Mouse (Mus musculus) midbrain, embryonic 11.5 days (tissue): ENCODE results near the gene Spop. TPM values are rescaled to one million over a fixed set of nuclear protein-coding genes. Genes with fewer than 3 reads are reported as not detected.
"Not testable (repeated sequence)": the region's sequence is repeated elsewhere in the genome, so short reads cannot be mapped to it uniquely, and the experiment has no call there.

Experiments
- ATAC-seq: fragments of 200-750 bp; cut with Nextera tagmentation; 2 replicates; pipeline ENCODE4 v1.8.0; 2017; ENCODE audit warnings: moderate TSS enrichment, moderate library complexity; ENCODE audit not compliant: low FRiP score
- DNase-seq: peaks from one replicate; pipeline ENCODE4 v3.0.0; 2015; ENCODE audit warnings: low spot score; ENCODE audit errors: missing footprints
- H3K27ac ChIP-seq: fragments of 300-500 bp; sonication (generic); 2 replicates; pipeline ENCODE4 v1.5.1; 2014; ENCODE audit warnings: low read depth, low read length
- H3K27me3 ChIP-seq: fragments of 300-500 bp; sonication (generic); 2 replicates; pipeline ENCODE4 v1.6.1; 2014; ENCODE audit warnings: mild to moderate bottlenecking, low read length, moderate library complexity, mixed read lengths; ENCODE audit not compliant: control insufficient read depth, insufficient read depth
- H3K36me3 ChIP-seq: fragments of 300-500 bp; sonication (generic); 2 replicates; pipeline ENCODE4 v1.6.1; 2014; ENCODE audit warnings: mild to moderate bottlenecking, low read length, moderate library complexity, mixed read lengths; ENCODE audit not compliant: control insufficient read depth, insufficient read depth
- H3K4me1 ChIP-seq: fragments of 300-500 bp; sonication (generic); 2 replicates; pipeline ENCODE4 v1.6.1; 2014; ENCODE audit warnings: low read length; ENCODE audit not compliant: control insufficient read depth, insufficient read depth
- H3K4me2 ChIP-seq: fragments of 300-500 bp; sonication (generic); 2 replicates; pipeline ENCODE4 v1.6.1; 2014; ENCODE audit warnings: mild to moderate bottlenecking, moderate library complexity
- H3K4me3 ChIP-seq: fragments of 300-500 bp; sonication (generic); 2 replicates; pipeline ENCODE4 v1.5.1; 2014; ENCODE audit warnings: low read depth, low read length
- H3K9ac ChIP-seq: fragments of 300-500 bp; sonication (generic); 2 replicates; pipeline ENCODE4 v1.6.1; 2014; ENCODE audit warnings: low read length
- H3K9me3 ChIP-seq: fragments of 300-500 bp; sonication (generic); 2 replicates; pipeline ENCODE4 v1.6.1; 2016; ENCODE audit warnings: low read length; ENCODE audit not compliant: control insufficient read depth
- WGBS: fragments of 180-500 bp; shearing (Covaris S2); extraction: QIAGEN DNeasy Blood & Tissue Kit; methylation state at CpG from one replicate; pipeline ENCODE4 v1.1.7; 2014; 5-methylcytosine and 5-hydroxymethylcytosine counted together
- polyA plus RNA-seq: library from polyadenylated mRNA; unstranded; fragments of >200 nt; fragmentation: Nextera tagmentation; extraction: Ambion mirVana; gene quantifications from 2 replicates; pipeline ENCODE4 v1.2.1, GENCODE M21; 2014

Spop gene
- polyA plus RNA-seq, 1 experiment from 2014 or later, result 132 TPM

DNA sequence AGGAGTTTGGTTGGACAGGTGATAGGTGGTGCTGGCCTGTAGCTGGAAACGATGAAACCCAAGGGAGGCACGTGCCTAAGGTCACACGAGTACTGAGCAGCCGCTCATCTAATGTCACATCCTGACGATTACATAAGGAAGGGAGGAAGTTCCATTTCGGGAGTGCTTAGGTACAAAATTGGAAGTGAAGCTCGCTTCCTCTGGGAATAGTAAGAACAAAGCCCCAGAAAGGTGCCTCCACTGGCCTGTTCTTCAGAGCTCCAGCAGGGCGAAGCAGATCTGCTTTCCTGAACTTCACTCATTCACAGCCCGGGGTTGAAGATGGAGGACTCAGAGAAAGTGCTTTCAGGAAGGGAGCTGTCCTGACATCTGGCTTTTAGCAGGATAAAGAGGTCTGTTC, 80.1 kb downstream of the Spop start:
- ATAC-seq (no peak), DNase-seq (no peak)
- Histone ChIP-seq H3K4me3 (no peak overlapping the region), H3K9me3 (no peaks in the 10 kb centered on the region), H3K4me2 (no peak overlapping the region), H3K36me3 (peaks cover 13% of the 10 kb centered on the region; the same call in 1 of the 2 replicates), H3K4me1 (no peaks in the 10 kb centered on the region), H3K9ac (no peak overlapping the region), H3K27ac (no peak overlapping the region), H3K27me3 (no peaks in the 10 kb centered on the region)
- WGBS, result 90% methylated on average over 9 of the region's 9 CpGs

DNA sequence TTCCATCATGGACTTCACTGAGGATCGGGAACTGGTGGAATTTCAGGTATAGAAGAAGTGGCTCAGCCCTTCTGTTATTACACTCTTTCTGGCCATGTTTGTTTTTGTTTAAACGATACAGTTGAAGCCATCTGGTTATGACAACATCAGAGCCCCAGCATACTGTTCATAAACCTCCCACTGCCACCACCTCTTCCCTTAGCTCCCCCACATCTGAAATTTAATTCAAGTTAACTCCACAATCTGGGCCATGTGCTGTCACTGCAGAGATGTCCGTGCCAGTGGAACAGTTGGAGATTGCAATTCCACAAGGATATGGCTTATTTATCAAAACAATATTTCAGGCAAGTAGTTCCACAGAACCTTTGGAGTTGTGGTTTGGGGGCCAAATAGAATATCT, 80.5 kb downstream of the Spop start:
- no peak overlapping the region for H3K27ac ChIP-seq
- no peaks in the 10 kb centered on the region for H3K4me1 ChIP-seq
- no peak overlapping the region for H3K4me3 ChIP-seq
- WGBS, result 84% methylated on average over 3 of the region's 3 CpGs
- H3K27me3 ChIP-seq, result no peaks in the 10 kb centered on the region
- no peak for ATAC-seq
- H3K9me3 ChIP-seq, result no peaks in the 10 kb centered on the region
- peaks cover 13% of the 10 kb centered on the region; the same call in 1 of the 2 replicates for H3K36me3 ChIP-seq
- H3K9ac ChIP-seq, result no peak overlapping the region
- no peak overlapping the region for H3K4me2 ChIP-seq
- no peak for DNase-seq

DNA sequence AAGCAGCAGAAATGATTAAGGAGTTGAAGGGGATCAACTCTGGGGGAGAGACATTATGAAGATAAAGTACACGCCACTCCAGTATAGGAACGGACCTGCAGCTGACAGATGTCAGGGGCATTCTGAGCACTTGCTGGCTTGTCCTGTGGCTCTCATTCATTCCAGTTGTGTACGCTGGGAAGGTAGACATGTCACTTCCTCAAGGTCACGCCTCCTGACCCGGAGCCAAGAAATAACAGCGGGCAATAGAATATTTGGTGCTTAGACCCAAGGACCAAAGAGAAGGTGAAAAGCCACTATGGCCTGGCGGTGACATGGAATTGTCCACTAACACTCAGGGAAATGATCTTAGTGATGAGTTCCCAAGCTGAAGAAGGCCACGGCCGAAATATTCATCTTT, 82.0 kb downstream of the Spop start:
- H3K36me3 ChIP-seq, result peaks cover 13% of the 10 kb centered on the region; the same call in 1 of the 2 replicates

DNA sequence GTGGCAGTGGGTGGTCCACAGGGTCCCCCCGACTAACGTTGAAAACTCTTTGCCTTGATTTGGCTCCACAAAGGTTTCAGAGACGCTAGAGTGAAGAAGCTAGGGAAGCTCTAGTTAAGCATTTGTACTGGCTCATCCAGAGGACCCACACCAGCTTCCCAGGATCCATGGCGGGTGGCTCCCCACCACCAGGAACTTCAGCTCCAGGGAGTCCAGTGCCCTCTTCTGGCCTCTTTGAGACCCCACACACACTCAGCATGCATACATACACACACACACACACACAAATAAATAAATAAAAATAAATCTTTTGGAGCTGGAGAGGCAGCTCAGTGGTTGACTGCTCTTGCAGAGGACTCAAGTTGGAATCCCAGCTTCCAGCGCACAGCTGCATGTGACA, 84.0 kb downstream of the Spop start:
- Histone ChIP-seq H3K36me3 (peaks cover 7% of the 10 kb centered on the region; the same call in 1 of the 2 replicates), H3K9me3 (no peaks in the 10 kb centered on the region), H3K4me1 (no peaks in the 10 kb centered on the region), H3K27me3 (no peaks in the 10 kb centered on the region), H3K27ac (no peak overlapping the region), H3K4me2 (no peak overlapping the region), H3K9ac (no peak overlapping the region), H3K4me3 (no peak overlapping the region)
- no peak for ATAC-seq
- WGBS, result 87% methylated on average over 5 of the region's 5 CpGs
- DNase-seq, result no peak

More for the DNA sequence above, 82.0 kb downstream of the Spop start:
- ATAC-seq, result no peak
- no peak for DNase-seq
- H3K4me3 ChIP-seq, result no peak overlapping the region
- H3K27ac ChIP-seq, result no peak overlapping the region
- WGBS, result 94% methylated on average over 9 of the region's 9 CpGs
- no peaks in the 10 kb centered on the region for H3K4me1 ChIP-seq
- no peak overlapping the region for H3K4me2 ChIP-seq
- no peaks in the 10 kb centered on the region for H3K27me3 ChIP-seq
- no peak overlapping the region for H3K9ac ChIP-seq
- no peaks in the 10 kb centered on the region for H3K9me3 ChIP-seq

DNA sequence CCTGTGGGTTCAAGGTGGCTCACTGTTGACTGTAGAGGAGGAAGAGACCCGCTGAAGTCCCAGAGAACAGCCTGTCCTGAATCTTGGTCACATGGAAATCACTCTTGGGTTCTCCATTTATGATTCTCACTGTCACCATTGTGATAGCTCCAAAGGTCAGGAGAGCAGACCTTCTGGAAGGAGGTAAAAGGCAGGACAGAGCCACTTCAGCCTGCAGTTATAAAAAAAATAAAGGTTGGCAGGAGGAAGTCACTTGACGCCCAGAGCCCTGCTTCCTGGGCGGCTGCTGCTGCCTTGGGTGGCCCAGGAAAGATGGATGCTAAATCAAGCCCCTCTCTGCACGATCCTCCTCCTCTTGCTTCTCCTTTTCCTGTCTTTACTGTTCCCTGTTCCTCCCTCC, 86.5 kb downstream of the Spop start:
- 67% methylated on average over 4 of the region's 4 CpGs for WGBS
- DNase-seq (no peak), ATAC-seq (no peak)
- Histone ChIP-seq H3K4me2 (no peak overlapping the region), H3K4me3 (no peak overlapping the region), H3K9ac (no peak overlapping the region), H3K27me3 (no peaks in the 10 kb centered on the region), H3K27ac (no peak overlapping the region), H3K4me1 (no peaks in the 10 kb centered on the region), H3K36me3 (peaks cover 2% of the 10 kb centered on the region; the same call in 1 of the 2 replicates), H3K9me3 (no peaks in the 10 kb centered on the region)

DNA sequence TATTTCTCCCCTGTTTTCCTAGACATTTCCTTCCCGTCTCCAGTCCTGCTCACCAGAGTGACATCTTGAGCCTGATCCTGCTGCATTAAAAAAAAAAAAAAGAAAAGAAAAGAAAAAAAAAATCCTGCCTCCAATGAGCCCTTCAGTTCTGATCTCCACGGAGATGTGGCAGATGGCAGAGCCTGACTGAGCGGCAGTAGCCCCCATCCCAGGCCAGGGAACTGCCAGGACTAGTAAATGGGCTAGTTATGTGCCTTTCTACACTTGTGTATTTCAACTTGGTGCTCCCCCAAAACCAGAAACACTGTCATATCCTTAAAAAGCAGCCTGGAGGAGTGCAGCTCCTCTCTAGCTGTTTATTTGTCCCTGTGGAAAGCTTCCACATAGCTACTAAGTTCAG, 87.0 kb downstream of the Spop start:
- WGBS, result 42% methylated on average over 3 of the region's 3 CpGs
- H3K27me3 ChIP-seq, result no peaks in the 10 kb centered on the region
- H3K9me3 ChIP-seq, result no peaks in the 10 kb centered on the region
- H3K4me1 ChIP-seq, result no peaks in the 10 kb centered on the region
- H3K4me2 ChIP-seq, result no peak overlapping the region
- DNase-seq (no peak), ATAC-seq (no peak)
- H3K4me3 ChIP-seq, result no peak overlapping the region
- no peak overlapping the region for H3K9ac ChIP-seq
- H3K27ac ChIP-seq, result no peak overlapping the region; the same call in 1 of the 2 replicates
- H3K36me3 ChIP-seq, result peaks cover 2% of the 10 kb centered on the region; the same call in 1 of the 2 replicates

DNA sequence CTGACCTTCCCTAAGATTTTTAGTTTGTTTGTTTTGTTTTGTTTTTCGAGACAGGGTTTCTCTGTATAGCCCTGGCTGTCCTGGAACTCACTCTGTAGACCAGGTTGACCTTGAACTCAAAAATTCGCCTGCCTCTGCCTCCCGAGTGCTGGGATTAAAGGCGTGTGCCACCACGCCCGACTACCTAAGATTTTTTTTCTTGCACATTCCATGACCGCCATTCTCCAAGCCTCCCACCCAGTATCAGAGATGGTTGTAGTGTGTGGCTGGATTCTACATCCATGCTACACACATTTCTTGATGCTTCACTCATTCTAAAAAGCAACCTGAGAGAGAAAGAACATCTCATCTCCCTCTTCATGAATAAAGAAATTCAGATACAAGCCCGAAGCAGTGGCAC, 87.9 kb downstream of the Spop start:
- not testable (repeated sequence) for ATAC-seq

DNA sequence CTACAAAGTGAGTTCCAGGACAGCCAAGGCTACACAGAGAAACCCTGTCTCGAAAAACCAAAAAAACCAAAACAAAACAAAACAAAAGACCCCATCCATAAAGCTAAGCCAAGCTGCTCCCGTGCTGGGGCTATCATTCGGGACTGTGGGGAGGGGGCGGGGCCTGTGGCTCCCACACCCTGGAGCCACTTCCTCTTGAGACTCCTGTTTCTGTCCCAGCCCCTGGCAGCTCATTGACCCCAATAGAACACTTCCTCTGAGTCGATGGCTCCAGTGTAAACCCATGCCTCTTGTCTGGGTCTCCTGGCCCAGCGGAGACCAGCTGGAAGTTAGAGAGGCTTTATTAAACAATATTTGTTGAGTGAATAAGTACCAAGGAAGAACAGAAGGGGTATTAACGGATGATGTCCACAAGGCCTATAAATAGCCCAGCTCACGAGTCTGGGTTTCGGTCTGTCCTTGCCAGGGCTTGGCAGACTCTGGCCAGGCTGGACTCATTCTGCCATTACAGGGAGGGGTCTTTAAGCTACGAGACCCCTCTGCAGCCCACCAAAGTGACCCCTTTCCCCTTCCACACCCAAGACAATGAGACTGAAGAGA, 89.8 kb downstream of the Spop start:
- H3K27ac ChIP-seq, result no peak overlapping the region
- 75% methylated on average over 10 of the region's 10 CpGs for WGBS
- DNase-seq (no peak), ATAC-seq (no peak)
- H3K9me3 ChIP-seq, result no peaks in the 10 kb centered on the region
- no peak overlapping the region for H3K4me3 ChIP-seq
- H3K4me1 ChIP-seq, result no peaks in the 10 kb centered on the region
- H3K4me2 ChIP-seq, result no peak overlapping the region
- H3K36me3 ChIP-seq, result no peaks in the 10 kb centered on the region
- no peak overlapping the region for H3K9ac ChIP-seq
- no peaks in the 10 kb centered on the region for H3K27me3 ChIP-seq

More for the DNA sequence above, 87.9 kb downstream of the Spop start:
- not testable (repeated sequence) for H3K4me1 ChIP-seq, H3K36me3 ChIP-seq, DNase-seq, H3K9me3 ChIP-seq, H3K9ac ChIP-seq, H3K4me3 ChIP-seq, H3K4me2 ChIP-seq, H3K27me3 ChIP-seq, H3K27ac ChIP-seq
- 89% methylated on average over 8 of the region's 8 CpGs for WGBS

DNA sequence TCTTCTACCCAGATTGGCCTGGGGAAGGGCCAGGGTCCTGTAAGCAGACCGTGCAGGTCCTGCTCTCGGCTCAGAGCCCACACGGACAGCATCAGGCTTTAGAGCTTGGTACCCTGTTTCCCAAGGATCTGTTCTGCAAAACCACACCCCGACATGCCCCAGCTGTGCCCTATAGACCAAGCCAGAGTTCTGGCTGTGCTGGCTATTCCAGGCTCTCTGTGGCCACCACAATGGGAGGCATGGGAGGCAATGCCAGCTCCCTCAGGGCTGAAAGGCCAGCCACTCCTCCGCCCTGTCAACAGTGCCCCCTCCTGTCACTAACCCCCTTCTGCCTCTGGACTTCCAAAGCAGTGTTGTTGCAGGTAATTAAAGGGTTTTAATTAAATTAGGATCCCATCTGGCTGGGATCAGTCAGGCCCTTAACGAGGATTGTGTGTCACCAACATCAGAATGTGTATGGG, 90.4 kb downstream of the Spop start:
- H3K4me3 ChIP-seq, result no peak overlapping the region
- WGBS, result 45% methylated on average over 6 of the region's 6 CpGs
- H3K27me3 ChIP-seq, result no peaks in the 10 kb centered on the region
- DNase-seq (no peak), ATAC-seq (no peak)
- no peaks in the 10 kb centered on the region for H3K36me3 ChIP-seq
- H3K9me3 ChIP-seq, result no peaks in the 10 kb centered on the region
- no peak overlapping the region for H3K4me2 ChIP-seq
- no peak overlapping the region for H3K9ac ChIP-seq
- H3K27ac ChIP-seq, result no peak overlapping the region
- H3K4me1 ChIP-seq, result no peaks in the 10 kb centered on the region
